Mouse (Mus musculus) thymus, postnatal 25 days (tissue): ENCODE results near the gene Itln1.

ENCODE experiments used
- DNase-seq: peaks from one replicate; pipeline ENCODE4 v3.0.0; 2022

The Itln1 gene

GRCm38 (mm10) chr1:171535194-171535593, at the start of gene Itln1:
Itln1 (minus strand) TSS chr1:171535294.
- no peak for DNase-seq

- no peak for DNase-seq
These were observed 49.5 kb upstream of the Itln1 start for GRCm38 (mm10) chr1:171584584-171584983.

DNA sequence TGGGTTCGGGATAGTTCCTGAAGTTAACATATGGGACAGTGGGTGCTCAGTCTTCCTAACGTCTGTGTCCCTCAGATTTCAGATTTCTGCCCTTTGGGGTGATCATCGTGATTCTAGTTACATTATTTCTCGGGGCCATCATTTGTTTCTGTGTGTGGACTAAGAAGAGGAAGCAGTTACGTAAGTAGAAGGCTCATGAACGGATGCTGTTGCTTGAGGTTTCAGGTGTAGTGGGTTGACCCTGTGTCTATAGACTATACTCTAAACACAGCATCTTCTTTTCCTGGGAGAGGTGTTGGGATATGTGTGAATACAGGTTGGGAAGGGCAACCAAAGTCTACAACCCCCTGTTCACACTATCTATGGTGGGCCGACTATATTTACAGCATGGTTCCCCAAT, 42.1 kb upstream of the Itln1 start:
- DNase-seq, result no peak

DNA sequence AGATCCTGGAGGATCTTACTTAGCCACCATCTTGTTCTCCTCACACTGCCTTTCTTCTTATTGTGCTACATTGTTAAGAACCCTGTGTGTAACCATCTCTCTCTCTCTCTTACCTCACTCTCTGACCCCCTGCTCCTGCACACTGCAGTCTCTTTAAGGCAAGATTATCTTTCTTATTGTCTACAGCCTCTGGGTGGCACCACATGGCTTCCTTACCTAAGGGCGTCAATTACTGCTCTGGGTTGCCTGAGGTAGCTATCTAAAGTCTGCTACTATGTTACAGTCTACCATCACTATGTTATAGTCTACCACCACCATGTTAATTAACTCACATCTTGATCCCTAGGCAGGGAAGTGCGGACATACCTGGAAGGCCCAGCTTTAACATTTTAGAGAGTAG, 33.3 kb upstream of the Itln1 start:
- no peak for DNase-seq

GRCm38 (mm10) chr1:171566777-171567176, 31.7 kb upstream of the Itln1 start:
- peak; percentile 66 for DNase-seq

DNA sequence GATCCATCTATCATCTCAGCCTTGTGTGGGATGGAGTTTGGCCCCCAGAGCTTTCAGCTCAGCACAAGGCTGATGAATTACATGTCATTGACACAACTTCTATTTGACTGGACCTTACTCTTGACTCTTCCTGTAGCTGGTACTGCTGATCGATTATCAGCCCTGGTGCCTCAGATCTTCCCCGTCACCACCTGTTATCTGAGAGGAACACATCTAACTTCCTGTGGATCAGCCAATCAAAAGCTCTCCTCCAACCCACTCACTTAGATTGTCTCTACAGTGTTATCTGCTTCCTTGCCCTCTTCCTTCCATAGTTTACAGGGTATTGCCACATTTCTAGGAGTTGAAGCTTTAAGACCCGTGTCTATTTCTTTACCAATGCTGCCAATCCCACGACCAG, 30.8 kb upstream of the Itln1 start:
- DNase-seq, result no peak

DNA sequence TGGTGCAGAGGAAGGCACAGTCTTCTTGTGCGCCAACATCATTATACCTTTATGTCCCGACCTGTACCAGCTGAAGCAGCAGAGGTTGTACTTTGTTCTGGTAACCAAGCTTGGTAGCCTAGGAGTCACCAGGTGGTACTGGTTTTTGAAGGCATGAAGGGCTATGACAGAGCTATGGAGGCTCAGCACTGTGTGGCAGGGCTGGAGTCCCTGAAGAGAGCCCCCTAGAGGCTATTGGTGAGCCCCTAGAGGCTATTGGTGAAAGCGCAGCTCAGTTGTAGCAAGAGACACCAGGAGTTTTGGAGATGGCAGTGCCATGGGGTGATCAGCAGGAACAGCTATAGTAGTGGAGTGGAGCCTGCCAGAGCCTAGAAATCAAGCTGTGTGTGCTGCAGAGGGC, 29.2 kb upstream of the Itln1 start:
- peak; percentile 50 for DNase-seq

- DNase-seq, result no peak
These were observed 27.9 kb upstream of the Itln1 start for GRCm38 (mm10) chr1:171563042-171563441.

GRCm38 (mm10) chr1:171561639-171562225, 26.6 kb upstream of the Itln1 start:
- DNase-seq, result no peak

GRCm38 (mm10) chr1:171561200-171561599, 26.1 kb upstream of the Itln1 start:
- DNase-seq, result no peak

- DNase-seq, result no peak
These were observed 25.2 kb upstream of the Itln1 start for GRCm38 (mm10) chr1:171560262-171560661.

GRCm38 (mm10) chr1:171558898-171559297, 23.8 kb upstream of the Itln1 start, which contains the start of gene Cd244a:
Cd244a (plus strand) TSS chr1:171559193.
- no peak for DNase-seq

GRCm38 (mm10) chr1:171558407-171558806, 23.3 kb upstream of the Itln1 start:
- no peak for DNase-seq

- no peak for DNase-seq
These were observed 21.3 kb upstream of the Itln1 start for GRCm38 (mm10) chr1:171556366-171556765.

DNA sequence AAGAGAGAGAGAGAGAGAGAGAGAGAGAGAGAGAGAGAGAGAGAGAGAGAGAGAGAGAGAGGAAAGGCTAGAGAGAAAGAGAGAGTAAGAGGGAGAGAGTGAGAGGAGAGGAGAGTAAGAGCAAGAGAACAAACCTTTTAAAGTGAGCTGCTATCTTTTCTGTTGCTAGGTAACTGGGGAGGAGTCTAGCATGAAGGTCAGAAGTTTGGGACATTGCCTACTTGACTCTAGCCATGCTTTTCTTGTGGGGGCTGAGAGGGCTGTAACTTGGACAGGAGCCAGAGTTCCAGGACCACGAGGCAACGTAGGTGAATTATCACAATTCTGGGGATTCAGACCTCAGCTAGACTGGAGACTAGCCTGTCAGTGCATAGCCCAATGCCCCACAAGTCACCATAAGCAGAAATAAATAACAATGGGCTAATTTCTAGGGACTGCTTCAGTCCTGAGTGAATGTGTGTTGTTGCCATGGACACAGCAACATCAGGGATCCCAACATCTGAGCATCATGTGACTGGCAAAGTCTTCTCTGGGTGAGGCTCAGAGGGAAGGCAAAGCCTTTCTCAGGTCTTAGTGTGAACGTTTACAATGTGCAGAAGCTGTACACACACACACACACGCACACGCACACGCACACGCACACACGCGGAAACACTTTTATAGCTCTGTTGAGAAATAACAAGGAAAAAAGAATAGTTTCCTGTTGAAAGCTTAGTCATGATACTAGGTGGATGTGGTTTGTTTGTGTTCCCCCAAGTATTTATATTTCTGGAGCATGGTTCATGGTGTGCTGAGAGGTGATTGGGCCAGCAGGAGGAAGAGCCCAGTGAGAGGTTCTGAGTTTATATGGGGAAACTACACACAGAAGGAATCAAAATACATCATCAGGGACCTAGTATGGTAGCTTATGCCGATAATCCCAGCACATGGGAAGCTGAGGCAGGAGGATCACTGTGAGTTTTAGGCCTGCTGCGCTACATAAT, 18.6 kb upstream of the Itln1 start:
- no peak for DNase-seq

DNA sequence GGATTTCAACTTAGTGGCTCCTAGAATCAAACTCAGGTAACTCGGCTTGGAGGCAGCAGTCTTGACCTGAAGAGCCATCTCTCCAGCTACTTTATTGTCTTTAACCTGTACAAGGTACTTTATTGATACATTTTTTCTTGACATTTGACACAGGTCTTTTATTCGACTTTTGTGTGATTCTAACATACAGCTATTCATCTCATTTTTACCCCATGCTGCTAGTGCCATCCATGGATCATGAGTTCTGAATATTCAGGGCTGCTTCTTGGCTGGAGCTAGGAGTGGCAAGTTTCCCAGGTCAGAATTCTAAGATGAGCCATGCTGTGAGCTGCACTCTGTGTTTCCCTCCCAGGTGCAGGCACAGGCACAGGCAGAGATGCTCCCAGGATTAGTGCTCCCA, 17.1 kb upstream of the Itln1 start:
- DNase-seq, result no peak

DNA sequence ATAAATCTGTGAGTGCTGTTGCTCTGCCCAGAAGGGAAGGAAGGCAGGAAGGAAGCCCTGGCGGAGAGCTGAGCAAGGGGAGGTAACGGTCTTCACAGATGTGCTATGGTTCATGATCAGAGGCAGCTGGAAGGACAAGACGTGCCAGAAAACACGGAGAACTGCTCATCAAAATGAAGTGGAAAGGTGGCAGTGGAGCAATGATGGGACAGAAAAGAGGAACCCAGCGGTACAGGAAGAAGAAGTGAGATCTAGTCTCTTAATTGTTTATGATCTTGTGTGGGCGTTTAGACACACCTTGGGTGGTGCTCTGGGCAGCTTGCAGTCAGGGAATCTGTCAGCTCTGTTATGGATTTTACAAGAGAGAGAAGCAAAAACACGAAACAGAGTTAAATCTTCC, 16.2 kb upstream of the Itln1 start:
- DNase-seq, result peak; percentile 20

- DNase-seq, result no peak
These were observed 5.6 kb upstream of the Itln1 start for GRCm38 (mm10) chr1:171540694-171541093.

- no peak for DNase-seq
These were observed 537 bp downstream of the Itln1 start for GRCm38 (mm10) chr1:171534557-171534956.

DNA sequence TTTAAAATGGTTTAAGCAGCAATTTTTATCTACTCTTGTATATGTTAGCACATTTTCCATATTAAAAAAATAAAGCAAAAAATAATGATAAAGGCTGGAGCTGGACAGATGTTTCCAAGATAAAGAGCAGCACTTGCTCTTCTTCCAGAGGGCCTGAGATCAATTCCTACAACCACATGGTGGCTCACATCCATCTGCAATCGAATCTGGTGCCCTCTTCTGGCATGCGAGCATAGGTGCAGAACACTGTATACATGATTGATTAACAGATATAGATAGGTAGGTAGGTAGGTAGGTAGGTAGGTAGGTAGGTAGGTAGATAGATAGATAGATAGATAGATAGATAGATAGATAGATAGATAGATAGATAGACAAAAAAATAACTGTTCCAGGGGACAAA, 2.3 kb downstream of the Itln1 start:
- DNase-seq, result peak; percentile 25

DNA sequence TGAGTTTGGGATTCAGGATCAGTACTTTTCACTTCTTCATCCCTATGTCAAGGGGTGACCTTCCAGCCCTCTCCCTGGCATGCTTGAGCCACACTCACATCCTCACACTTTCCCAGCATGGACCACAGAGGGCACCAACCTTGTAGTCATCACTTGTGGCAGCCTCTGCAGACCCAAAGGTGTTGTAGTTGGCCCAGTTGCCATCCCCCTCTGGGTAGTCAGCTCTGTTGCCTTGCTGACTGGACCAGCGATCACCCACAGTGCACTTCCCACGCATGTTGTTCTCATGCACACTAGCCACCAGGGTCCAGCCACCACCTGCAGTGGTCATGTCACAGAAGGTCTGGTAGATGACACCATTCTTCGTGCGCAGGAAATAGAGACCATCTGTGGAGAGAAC, 3.7 kb downstream of the Itln1 start:
- DNase-seq, result no peak

DNA sequence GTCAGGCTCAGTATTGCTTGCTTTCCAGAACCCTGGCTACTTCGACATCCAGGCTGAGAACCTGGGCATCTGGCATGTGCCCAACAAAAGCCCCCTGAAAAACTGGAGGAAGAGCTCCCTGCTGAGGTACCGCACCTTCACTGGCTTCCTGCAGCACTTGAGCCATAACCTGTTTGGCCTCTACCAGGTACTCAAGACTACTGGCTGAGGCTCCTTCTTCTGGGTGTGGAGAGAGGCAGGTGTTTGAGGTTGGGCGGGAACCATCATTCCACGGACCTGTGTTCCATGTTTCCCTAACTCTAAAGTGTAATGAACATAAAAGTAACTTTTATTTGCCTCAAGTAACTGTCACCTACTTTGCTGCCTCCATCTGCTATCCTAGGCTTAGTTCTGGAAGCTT, 19.5 kb downstream of the Itln1 start:
- no peak for DNase-seq

DNA sequence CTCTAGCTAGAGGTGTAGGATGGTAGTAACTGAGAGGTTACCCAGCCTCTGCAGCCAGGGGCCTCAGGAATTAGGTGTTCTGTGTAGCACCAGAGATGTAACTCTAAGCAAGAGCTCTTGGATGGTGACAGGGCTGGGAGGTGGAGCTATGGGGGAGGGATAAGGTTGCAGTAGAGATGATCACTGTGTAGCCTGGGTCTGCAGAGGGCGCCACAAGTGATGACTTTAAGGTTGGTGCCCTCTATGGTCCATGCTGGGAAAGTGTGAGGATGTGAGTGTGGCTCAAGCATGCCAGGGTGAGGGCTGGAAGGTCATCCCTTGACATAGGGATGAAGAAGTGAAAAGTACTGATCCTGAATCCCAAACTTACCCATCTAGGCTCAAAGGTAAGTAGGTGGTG, 20.1 kb downstream of the Itln1 start:
- peak; percentile 31 for DNase-seq

DNA sequence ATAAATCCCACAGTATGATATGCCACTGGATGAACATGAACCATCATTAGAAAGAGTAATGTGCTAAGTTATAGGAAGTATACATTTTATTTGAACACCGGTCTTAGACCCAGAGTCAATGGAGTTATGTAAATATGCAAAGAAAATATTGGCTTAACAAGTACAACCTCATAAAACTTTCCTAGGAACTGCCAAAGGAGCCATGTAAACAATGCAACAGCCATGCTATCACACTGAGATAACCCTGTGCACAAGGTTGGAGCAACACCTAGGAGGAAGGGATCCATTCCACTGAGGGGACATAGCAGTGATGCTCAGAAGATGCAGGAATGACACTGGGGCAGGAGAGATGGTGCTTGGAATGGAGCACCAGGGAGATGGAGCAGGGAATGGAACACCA, 21.3 kb downstream of the Itln1 start:
- no peak for DNase-seq
